9 mouse cellular contexts compared by ENCODE assay signal in genomic region chr11:120039581-120039980, GRCm38 (mm10). TPM values are rescaled to one million over a fixed set of nuclear protein-coding genes. Genes with fewer than 3 reads are reported as not detected.
A peak's percentile ranks its signal among the peaks of the same experiment; 100 is the strongest.
DNase-seq lines count a peak whose midpoint lies in the region; ATAC-seq and TF ChIP-seq lines count a peak whose summit lies in the region.
"Had no signal": no experiment of that assay in that cellular context is flagged by ENCODE, and none has a peak within 500 bp of the region (broad histone marks: within the 10 kb centered on the region; RNA-seq: fewer than 3 reads in every experiment).

No protein-coding gene starts in this region.

- peak; percentile 57 to 78 for DNase-seq in lung, adult 18-20 months
- DNase-seq in lung, adult 2 months, result no peak
- DNase-seq in forebrain, postnatal 0 days, result no peak
- DNase-seq in hindbrain, postnatal 0 days (ENCODE audit: low spot score), result peak; percentile 46
- DNase-seq in midbrain, postnatal 0 days (ENCODE audit: low spot score), result peak; percentile 51
- DNase-seq in spleen, adult 18-20 months, result no peak
- DNase-seq in layer of hippocampus, postnatal 36 days, result no peak
- DNase-seq in layer of hippocampus, postnatal 25 days (ENCODE audit: extremely low spot score in 1 of 2, low spot score in 1 of 2), result no peak

- no peaks in the 10 kb centered on the region for H3K36me3 ChIP-seq in forebrain, postnatal 0 days (ENCODE audit: insufficient read depth)
- no peaks in the 10 kb centered on the region for H3K36me3 ChIP-seq in hindbrain, postnatal 0 days (ENCODE audit: insufficient read depth, low read length)
- H3K36me3 ChIP-seq in midbrain, postnatal 0 days (ENCODE audit: insufficient read depth, low read length), result 0 out of 2 replicates have a peak, but pooled peaks cover 3% of the 10 kb centered on the region

- no peaks in the 10 kb centered on the region for H3K9me3 ChIP-seq in forebrain, postnatal 0 days (ENCODE audit: low read length)
- H3K9me3 ChIP-seq in hindbrain, postnatal 0 days (ENCODE audit: low read length), result no peaks in the 10 kb centered on the region
- no peaks in the 10 kb centered on the region for H3K9me3 ChIP-seq in midbrain, postnatal 0 days (ENCODE audit: low read length)

- ATAC-seq in forebrain, postnatal 0 days, result peak; percentile 41
- ATAC-seq in hindbrain, postnatal 0 days, result peak; percentile 63
- no peak for ATAC-seq in midbrain, postnatal 0 days (ENCODE audit: low FRiP score)

- H3K27me3 ChIP-seq in forebrain, postnatal 0 days (ENCODE audit: insufficient read depth, low read length), result no peaks in the 10 kb centered on the region
- no peaks in the 10 kb centered on the region for H3K27me3 ChIP-seq in hindbrain, postnatal 0 days (ENCODE audit: insufficient read depth, low read length)
- H3K27me3 ChIP-seq in midbrain, postnatal 0 days (ENCODE audit: insufficient read depth, low read length), result no peaks in the 10 kb centered on the region

- no peak overlapping the region for H3K4me3 ChIP-seq in lung, adult 2 months (replicated peaks; ENCODE audit: extremely low read depth, low read depth, low read length)
- no peak overlapping the region for H3K4me3 ChIP-seq in forebrain, postnatal 0 days (ENCODE audit: low read depth, low read length)
- no peak overlapping the region for H3K4me3 ChIP-seq in hindbrain, postnatal 0 days (ENCODE audit: low read length)
- H3K4me3 ChIP-seq in midbrain, postnatal 0 days (ENCODE audit: low read depth, low read length), result no peak overlapping the region

- 12% methylated on average over 4 of the region's 4 CpGs for WGBS in lung, adult 2 months
- WGBS in forebrain, postnatal 0 days, result 23% methylated on average over 4 of the region's 4 CpGs
- WGBS in hindbrain, postnatal 0 days, result 20% methylated on average over 4 of the region's 4 CpGs
- WGBS in midbrain, postnatal 0 days, result 35% methylated on average over 4 of the region's 4 CpGs

- no peak overlapping the region for H3K4me2 ChIP-seq in forebrain, postnatal 0 days (ENCODE audit: low read depth)
- H3K4me2 ChIP-seq in hindbrain, postnatal 0 days (ENCODE audit: low read depth, low read length), result no peak overlapping the region
- no peak overlapping the region for H3K4me2 ChIP-seq in midbrain, postnatal 0 days (ENCODE audit: low read depth, low read length, poor library complexity, severe bottlenecking)

- H3K4me1 ChIP-seq in lung, adult 2 months (ENCODE audit: control insufficient read depth, insufficient read depth, low read length), result peaks cover 17% of the 10 kb centered on the region
- peaks cover 6% of the 10 kb centered on the region; the same call in 1 of the 2 replicates for H3K4me1 ChIP-seq in forebrain, postnatal 0 days (ENCODE audit: insufficient read depth)
- H3K4me1 ChIP-seq in hindbrain, postnatal 0 days (ENCODE audit: insufficient read depth, low read length), result peaks cover 29% of the 10 kb centered on the region
- H3K4me1 ChIP-seq in midbrain, postnatal 0 days (ENCODE audit: insufficient read depth, low read length), result peaks cover 10% of the 10 kb centered on the region

- TF ChIP-seq POLR2A in lung, adult 2 months (IDR thresholded peaks at IDR 0.05; ENCODE audit: borderline replicate concordance, extremely low read depth, low read depth, low read length), result no peak

- no peak for TF ChIP-seq CTCF in lung, adult 2 months (IDR thresholded peaks at IDR 0.05; ENCODE audit: insufficient read depth, low read length)
- no peak for TF ChIP-seq CTCF in forebrain, postnatal 0 days (IDR thresholded peaks at IDR 0.05; ENCODE audit: low read depth)
- TF ChIP-seq CTCF in hindbrain, postnatal 0 days (IDR thresholded peaks at IDR 0.05; ENCODE audit: low read depth), result no peak
- no peak for TF ChIP-seq CTCF in midbrain, postnatal 0 days (IDR thresholded peaks at IDR 0.05)

- H3K27ac ChIP-seq in forebrain, postnatal 0 days (ENCODE audit: low read depth, low read length), result peak overlapping the region; percentile 22; the same call in 1 of the 2 replicates
- peak overlapping the region; percentile 62; the same call in 1 of the 2 replicates for H3K27ac ChIP-seq in hindbrain, postnatal 0 days
- peak overlapping the region; percentile 38 for H3K27ac ChIP-seq in midbrain, postnatal 0 days (ENCODE audit: low read depth, low read length)
- H3K27ac ChIP-seq: liver, embryonic 14.5 days had no signal

- no peak overlapping the region for H3K9ac ChIP-seq in forebrain, postnatal 0 days
- 0 out of 2 replicates have a peak overlapping the region, but pooled peaks have one; percentile 21 for H3K9ac ChIP-seq in hindbrain, postnatal 0 days (replicated peaks; ENCODE audit: low read length)
- 0 out of 2 replicates have a peak overlapping the region, but pooled peaks have one; percentile 33 for H3K9ac ChIP-seq in midbrain, postnatal 0 days (replicated peaks; ENCODE audit: low read length, poor library complexity, severe bottlenecking)
- H3K9ac ChIP-seq: liver, embryonic 14.5 days had no signal

RNA-seq across cellular contexts. Expression of gene Aatk, which starts 7.4 kb away (rescaled TPM):
- polyA plus RNA-seq in lung, adult 2 months (2012; rRNA removed), result 28.9 and 38.7 TPM in 2 replicates
- total RNA-seq in forebrain, postnatal 0 days (2014; rRNA removed), result 104 and 110 TPM in 2 replicates
- polyA plus RNA-seq in forebrain, postnatal 0 days (2015; fragmentation: Nextera tagmentation; extraction: Ambion mirVana), result 27.3 and 31.7 TPM in 2 replicates
- total RNA-seq in hindbrain, postnatal 0 days (2014; rRNA removed), result 161 and 184 TPM in 2 replicates
- polyA plus RNA-seq in hindbrain, postnatal 0 days (2015; fragmentation: Nextera tagmentation; extraction: Ambion mirVana), result 33.3 and 35.5 TPM in 2 replicates
- 170 and 178 TPM in 2 replicates for total RNA-seq in midbrain, postnatal 0 days (2014; rRNA removed)
- 44.9 and 46.9 TPM in 2 replicates for polyA plus RNA-seq in midbrain, postnatal 0 days (2015; fragmentation: Nextera tagmentation; extraction: Ambion mirVana)
- total RNA-seq in layer of hippocampus, postnatal 36 days (2021), result 100 to 1,000 TPM; 213 to 224 TPM
- total RNA-seq in layer of hippocampus, postnatal 25 days (2021), result 100 to 1,000 TPM; 221 to 225 TPM

RNA-seq across cellular contexts. Expression of gene Cep131, which starts 47.0 kb away (rescaled TPM):
- 8.5 and 9.2 TPM in 2 replicates for polyA plus RNA-seq in lung, adult 2 months (2012; rRNA removed)
- 18.3 and 21.4 TPM in 2 replicates for total RNA-seq in forebrain, postnatal 0 days (2014; rRNA removed)
- 21.0 and 22.0 TPM in 2 replicates for polyA plus RNA-seq in forebrain, postnatal 0 days (2015; fragmentation: Nextera tagmentation; extraction: Ambion mirVana)
- 18.5 and 18.7 TPM in 2 replicates for total RNA-seq in hindbrain, postnatal 0 days (2014; rRNA removed)
- 23.3 and 26.4 TPM in 2 replicates for polyA plus RNA-seq in hindbrain, postnatal 0 days (2015; fragmentation: Nextera tagmentation; extraction: Ambion mirVana)
- total RNA-seq in midbrain, postnatal 0 days (2014; rRNA removed), result 17.7 and 19.0 TPM in 2 replicates
- 25.4 and 27.7 TPM in 2 replicates for polyA plus RNA-seq in midbrain, postnatal 0 days (2015; fragmentation: Nextera tagmentation; extraction: Ambion mirVana)
- total RNA-seq in layer of hippocampus, postnatal 36 days (2021), result 10 to 100 TPM; 28.7 to 33.0 TPM
- 10 to 100 TPM; 31.7 to 37.2 TPM for total RNA-seq in layer of hippocampus, postnatal 25 days (2021)

RNA-seq across cellular contexts. Expression of gene Tepsin, which starts 59.0 kb away (rescaled TPM):
- 29.7 and 32.3 TPM in 2 replicates for polyA plus RNA-seq in lung, adult 2 months (2012; rRNA removed)
- 19.0 and 25.8 TPM in 2 replicates for total RNA-seq in forebrain, postnatal 0 days (2014; rRNA removed)
- 12.7 and 14.8 TPM in 2 replicates for polyA plus RNA-seq in forebrain, postnatal 0 days (2015; fragmentation: Nextera tagmentation; extraction: Ambion mirVana)
- 30.6 and 31.6 TPM in 2 replicates for total RNA-seq in hindbrain, postnatal 0 days (2014; rRNA removed)
- 13.8 and 14.8 TPM in 2 replicates for polyA plus RNA-seq in hindbrain, postnatal 0 days (2015; fragmentation: Nextera tagmentation; extraction: Ambion mirVana)
- 28.6 and 32.1 TPM in 2 replicates for total RNA-seq in midbrain, postnatal 0 days (2014; rRNA removed)
- 14.9 and 17.6 TPM in 2 replicates for polyA plus RNA-seq in midbrain, postnatal 0 days (2015; fragmentation: Nextera tagmentation; extraction: Ambion mirVana)
- total RNA-seq in layer of hippocampus, postnatal 36 days (2021), result 10 to 100 TPM; 15.1 to 16.9 TPM
- total RNA-seq in layer of hippocampus, postnatal 25 days (2021), result 10 to 100 TPM; 15.8 to 17.6 TPM

RNA-seq across cellular contexts. Expression of gene Ndufaf8, which starts 59.1 kb away (rescaled TPM):
- polyA plus RNA-seq in lung, adult 2 months (2012; rRNA removed), result 41.3 and 54.8 TPM in 2 replicates
- total RNA-seq in forebrain, postnatal 0 days (2014; rRNA removed), result 16.7 and 32.2 TPM in 2 replicates
- polyA plus RNA-seq in forebrain, postnatal 0 days (2015; fragmentation: Nextera tagmentation; extraction: Ambion mirVana), result 58.1 and 74.8 TPM in 2 replicates
- 56.1 and 82.6 TPM in 2 replicates for total RNA-seq in hindbrain, postnatal 0 days (2014; rRNA removed)
- polyA plus RNA-seq in hindbrain, postnatal 0 days (2015; fragmentation: Nextera tagmentation; extraction: Ambion mirVana), result 62.7 and 70.2 TPM in 2 replicates
- 32.9 and 64.8 TPM in 2 replicates for total RNA-seq in midbrain, postnatal 0 days (2014; rRNA removed)
- 56.8 and 57.0 TPM in 2 replicates for polyA plus RNA-seq in midbrain, postnatal 0 days (2015; fragmentation: Nextera tagmentation; extraction: Ambion mirVana)
- 10 to 100 TPM; 34.7 to 35.9 TPM for total RNA-seq in layer of hippocampus, postnatal 36 days (2021)
- total RNA-seq in layer of hippocampus, postnatal 25 days (2021), result 10 to 100 TPM; 36.0 to 45.9 TPM

Comparison
In these comparisons a context has a peak if more than half of its experiments do, and no peak if none do; other contexts are left out.
1. DNase-seq: peak in lung, adult 18-20 months (2 of 2), hindbrain, postnatal 0 days (single experiment) and midbrain, postnatal 0 days (single experiment); none in lung, adult 2 months (single experiment), forebrain, postnatal 0 days (single experiment), spleen, adult 18-20 months (0 of 2), layer of hippocampus, postnatal 36 days (0 of 2) and layer of hippocampus, postnatal 25 days (0 of 2).
2. Peak in every context shown above with its lines, with median percentiles within 50 percentile points of each other: H3K27ac ChIP-seq.